Mouse (Mus musculus): Measurements from ENCODE around the gene Amelx. TPM values are rescaled to one million over a fixed set of nuclear protein-coding genes. Genes with fewer than 3 reads are reported as not detected.

Gene Amelx
- not detected for polyA plus RNA-seq (2014; fragmentation: Illumina TruSeq; extraction: RNeasy Lipid Tissue Mini Kit (QIAGEN cat#74804); ENCODE audit: low read depth, low replicate concordance)

GRCm38 (mm10) chrX:169187100-169187499, at the start of gene Amelx:
TSS of gene Amelx (minus strand) at chrX:169187200.

Other genes with a start within 250 kb of the Amelx start
- 63.0 TPM for gene Hccs, start 133.2 kb upstream of the Amelx start, polyA plus RNA-seq (2014; fragmentation: Illumina TruSeq; extraction: RNeasy Lipid Tissue Mini Kit (QIAGEN cat#74804); ENCODE audit: low read depth, low replicate concordance)